Mouse (Mus musculus): ENCODE measurements around the gene Iqschfp. TPM values are rescaled to one million over a fixed set of nuclear protein-coding genes. Genes with fewer than 3 reads are reported as not detected.

Iqschfp gene
- not detected in 2 replicates for polyA plus RNA-seq (2012; ENCODE audit: low replicate concordance)

DNA sequence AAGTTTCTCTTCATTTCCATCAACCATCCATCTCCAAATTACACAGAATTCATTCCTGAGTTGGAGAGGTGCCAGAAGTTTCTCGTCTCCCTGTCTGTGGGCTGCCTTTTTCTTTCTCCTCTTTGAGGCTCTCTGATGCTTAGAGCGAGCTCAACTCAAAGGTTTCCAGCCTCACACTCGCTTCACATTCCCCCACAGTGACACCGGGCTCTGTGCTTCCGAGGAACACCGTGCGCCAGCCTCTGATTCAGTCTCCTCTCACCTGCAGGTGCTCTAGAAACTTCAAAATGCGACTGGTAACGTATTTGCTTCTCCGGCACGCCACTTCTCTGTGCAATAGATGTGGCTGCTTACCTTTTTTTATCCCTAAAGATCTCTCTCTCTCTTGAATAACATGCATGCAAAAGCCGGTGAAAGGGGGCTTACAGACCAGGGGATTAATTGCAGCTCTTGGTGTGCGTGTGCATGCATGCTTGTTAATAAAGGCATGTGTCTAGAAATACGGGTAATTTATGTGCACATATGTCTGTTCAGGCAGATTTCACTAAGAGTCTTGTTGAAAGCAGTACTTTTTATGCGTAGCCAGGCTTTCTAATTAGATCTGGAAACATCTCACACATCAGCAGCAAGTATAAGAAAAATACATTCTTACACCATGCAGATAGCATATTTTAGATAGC lies at the start of gene Iqschfp, which contains the start of gene Iqcj:
TSS of gene Iqschfp (plus strand) at position 207 of the 680 bp plus-strand sequence.
TSS of gene Iqcj (plus strand) at position 195 of the 680 bp plus-strand sequence.

DNA sequence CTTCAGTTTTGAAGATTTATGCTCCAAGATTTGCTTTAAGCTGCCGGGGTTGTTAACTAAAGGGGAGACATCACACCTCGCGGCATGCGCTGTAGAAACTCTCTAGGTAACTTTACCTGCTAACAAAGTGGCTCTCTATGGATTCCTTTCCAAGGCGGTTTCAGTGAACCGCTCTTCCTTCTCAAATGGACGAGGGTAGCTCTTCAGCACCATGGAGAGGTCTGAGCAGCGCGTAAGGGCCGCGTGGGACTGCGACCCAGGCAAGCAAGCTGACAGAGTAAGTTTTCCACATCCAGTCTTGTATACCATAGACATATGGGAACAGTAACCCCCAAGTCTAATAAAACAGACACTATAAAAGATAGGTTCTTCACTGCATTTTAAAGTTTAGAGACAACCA lies 172.7 kb downstream of the Iqschfp start, which contains the start of gene Schip1:
TSS of gene Schip1 (plus strand) at position 72 of the 400 bp plus-strand sequence.

Other genes with a start within 250 kb of the Iqschfp start
- gene Iqcj, start within 50 bp of the Iqschfp start, polyA plus RNA-seq (2012; ENCODE audit: low replicate concordance): not detected in 2 replicates
- 27.7 and 54.5 TPM in 2 replicates for gene Schip1, start 172.6 kb downstream of the Iqschfp start, polyA plus RNA-seq (2012; ENCODE audit: low replicate concordance)

All from leukemia stem cell, adult 10-12 weeks (primary cell).